Mouse (Mus musculus): Measurements from ENCODE around the gene Mrpl23. TPM values are rescaled to one million over a fixed set of nuclear protein-coding genes. Genes with fewer than 3 reads are reported as not detected.
A peak's percentile ranks its signal among the peaks of the same experiment; 100 is the strongest.

Mrpl23 gene
- polyA plus RNA-seq, 1 experiment = 73.3 TPM

DNA sequence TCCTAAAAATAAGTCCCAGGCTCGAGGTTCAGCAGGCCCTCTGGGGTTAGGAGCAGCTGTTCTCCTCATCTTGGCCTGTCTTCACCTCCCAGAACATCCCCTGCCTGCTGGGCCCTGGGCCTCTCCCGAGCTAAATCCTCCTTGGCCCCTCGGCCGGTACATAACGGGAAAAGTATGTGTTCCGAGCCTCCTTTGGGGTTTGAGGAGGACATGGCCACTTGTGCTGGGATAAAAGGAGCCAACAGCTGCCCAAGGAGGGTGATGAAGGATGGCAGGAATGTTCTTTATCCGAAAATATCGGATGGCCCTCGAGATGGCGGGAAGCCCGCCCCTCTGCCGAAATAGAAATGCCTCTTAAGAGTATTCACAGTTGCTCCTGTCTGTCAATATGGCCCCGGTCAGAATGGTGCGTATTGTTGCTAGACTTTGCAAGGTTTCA is 18.5 kb downstream of the Mrpl23 start:
- no peak for TF ChIP-seq E2F4 (IDR thresholded peaks at IDR 0.05; ENCODE audit: insufficient read depth)
- no peak for TF ChIP-seq CEBPB (IDR thresholded peaks at IDR 0.05; ENCODE audit: insufficient read depth, poor library complexity, severe bottlenecking)
- no peak for TF ChIP-seq POLR2AphosphoS2 (IDR thresholded peaks at IDR 0.05; ENCODE audit: insufficient read length, low read depth)
- TF ChIP-seq TCF12 (IDR thresholded peaks at IDR 0.05; ENCODE audit: insufficient read depth, poor library complexity, severe bottlenecking) = peak; percentile 87
- peak; percentile 94 to 98 (median 98) for TF ChIP-seq MYOD1 (IDR thresholded peaks at IDR 0.05; ENCODE audit: control insufficient read depth in 1 of 3, insufficient read length in 2 of 3, low read depth in 2 of 3)
- TF ChIP-seq REST (IDR thresholded peaks at IDR 0.05; ENCODE audit: insufficient read depth, insufficient read length) = no peak
- TF ChIP-seq POLR2A (IDR thresholded peaks at IDR 0.05; ENCODE audit: insufficient read length, low read depth) = no peak
- no peak for TF ChIP-seq USF1 (IDR thresholded peaks at IDR 0.05; ENCODE audit: low read depth)
- TF ChIP-seq MAX (IDR thresholded peaks at IDR 0.05; ENCODE audit: low read depth) = no peak
- no peak for TF ChIP-seq SRF (IDR thresholded peaks at IDR 0.05; ENCODE audit: control insufficient read depth, insufficient read length, low read depth)
- TF ChIP-seq MYOG (IDR thresholded peaks at IDR 0.05; ENCODE audit: control insufficient read depth in 1 of 3, insufficient read depth in 1 of 3, insufficient read length in 2 of 3, low read depth in 2 of 3) = peak; percentile 77 to 97 (median 95)
- TF ChIP-seq TCF3 (IDR thresholded peaks at IDR 0.05; ENCODE audit: insufficient read length, low read depth) = peak; percentile 81
- Histone ChIP-seq H3K4me2 (ENCODE audit: low read depth) (peak overlapping the region; percentile 58), H3ac (ENCODE audit: control insufficient read depth, insufficient read length) (no peak overlapping the region), H3K27me3 (ENCODE audit: control insufficient read depth, insufficient read depth, insufficient read length) (no peaks in the 10 kb centered on the region), H3K4me3 (no peak overlapping the region), H3K79me2 (ENCODE audit: control insufficient read depth, insufficient read depth) (no peaks in the 10 kb centered on the region), H3K36me3 (ENCODE audit: control insufficient read depth, insufficient read depth) (no peaks in the 10 kb centered on the region)

- no peak for TF ChIP-seq TCF12 (IDR thresholded peaks at IDR 0.05; ENCODE audit: insufficient read depth, poor library complexity, severe bottlenecking)
- no peak for TF ChIP-seq CEBPB (IDR thresholded peaks at IDR 0.05; ENCODE audit: insufficient read depth, poor library complexity, severe bottlenecking)
- TF ChIP-seq MAX (IDR thresholded peaks at IDR 0.05; ENCODE audit: low read depth) = no peak
- no peak for TF ChIP-seq REST (IDR thresholded peaks at IDR 0.05; ENCODE audit: insufficient read depth, insufficient read length)
- no peak for TF ChIP-seq TCF3 (IDR thresholded peaks at IDR 0.05; ENCODE audit: insufficient read length, low read depth)
- TF ChIP-seq MYOD1 (IDR thresholded peaks at IDR 0.05; ENCODE audit: control insufficient read depth in 1 of 3, insufficient read length in 2 of 3, low read depth in 2 of 3) = no peak
- no peak for TF ChIP-seq SRF (IDR thresholded peaks at IDR 0.05; ENCODE audit: control insufficient read depth, insufficient read length, low read depth)
- TF ChIP-seq MYOG (IDR thresholded peaks at IDR 0.05; ENCODE audit: control insufficient read depth in 1 of 3, insufficient read depth in 1 of 3, insufficient read length in 2 of 3, low read depth in 2 of 3) = no peak
- TF ChIP-seq POLR2A (IDR thresholded peaks at IDR 0.05; ENCODE audit: insufficient read length, low read depth) = peak; percentile 16
- TF ChIP-seq POLR2AphosphoS2 (IDR thresholded peaks at IDR 0.05; ENCODE audit: insufficient read length, low read depth) = peak; percentile 31
- TF ChIP-seq USF1 (IDR thresholded peaks at IDR 0.05; ENCODE audit: low read depth) = no peak
- no peak for TF ChIP-seq E2F4 (IDR thresholded peaks at IDR 0.05; ENCODE audit: insufficient read depth)
- H3K27me3 ChIP-seq (ENCODE audit: control insufficient read depth, insufficient read depth, insufficient read length) = no peaks in the 10 kb centered on the region
- H3K4me3 ChIP-seq = no peak overlapping the region
- H3K36me3 ChIP-seq (ENCODE audit: control insufficient read depth, insufficient read depth) = no peaks in the 10 kb centered on the region
- peak overlapping the region; percentile 58 for H3K4me2 ChIP-seq (ENCODE audit: low read depth)
- H3ac ChIP-seq (ENCODE audit: control insufficient read depth, insufficient read length) = no peak overlapping the region
- H3K79me2 ChIP-seq (ENCODE audit: control insufficient read depth, insufficient read depth) = no peaks in the 10 kb centered on the region
Measured at GRCm38 (mm10) chr7:142551691-142552090, 19.2 kb downstream of the Mrpl23 start.

DNA sequence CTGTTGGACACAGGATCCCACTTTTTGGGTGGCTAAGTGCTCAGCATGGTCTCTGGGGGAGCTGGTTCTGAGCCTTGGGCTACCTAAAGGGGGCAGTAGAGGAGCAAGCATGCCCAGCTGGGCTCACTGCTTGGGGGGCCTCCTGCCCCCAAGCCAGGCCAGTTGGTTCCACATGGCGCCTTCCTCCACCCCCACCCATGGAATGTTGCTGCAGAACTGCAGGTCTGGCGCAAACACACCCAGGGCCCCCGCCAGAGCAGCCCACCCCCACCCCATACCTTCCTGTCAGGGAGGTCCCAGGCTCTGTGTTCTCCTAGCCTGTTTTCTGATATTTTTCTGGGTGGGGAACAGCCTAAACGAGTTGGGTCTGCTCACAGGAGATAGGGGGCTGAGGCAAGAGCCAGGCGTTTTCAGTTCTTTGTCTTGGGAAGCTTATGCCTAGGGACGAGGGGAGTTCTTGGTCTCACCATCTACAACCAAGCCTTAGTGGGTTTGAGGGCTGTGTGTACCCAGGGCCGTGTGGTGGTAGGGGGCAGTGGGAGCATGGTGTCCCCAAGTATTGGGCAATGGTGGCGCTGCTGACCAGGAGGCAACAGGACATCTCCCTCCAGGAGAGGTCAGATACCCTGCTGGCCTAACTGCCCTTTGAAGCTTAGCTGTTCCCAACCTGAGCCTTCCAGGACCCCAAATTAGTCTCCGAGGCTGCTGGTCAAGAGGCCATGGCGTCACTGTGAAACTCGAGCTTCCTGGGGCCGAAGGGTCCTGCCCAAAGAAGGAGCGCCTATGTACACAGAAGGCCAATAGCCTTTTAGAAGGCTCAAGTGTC is 20.3 kb downstream of the Mrpl23 start:
- TF ChIP-seq POLR2AphosphoS2 (IDR thresholded peaks at IDR 0.05; ENCODE audit: insufficient read length, low read depth) = peak; percentile 56
- no peak for TF ChIP-seq REST (IDR thresholded peaks at IDR 0.05; ENCODE audit: insufficient read depth, insufficient read length)
- peak in 2 of 3 experiments; percentile 12 to 70 for TF ChIP-seq MYOG (IDR thresholded peaks at IDR 0.05; ENCODE audit: control insufficient read depth in 1 of 3, insufficient read depth in 1 of 3, insufficient read length in 2 of 3, low read depth in 2 of 3)
- TF ChIP-seq POLR2A (IDR thresholded peaks at IDR 0.05; ENCODE audit: insufficient read length, low read depth) = peak; percentile 50
- peak in 1 of 3 experiments; percentile 63 for TF ChIP-seq MYOD1 (IDR thresholded peaks at IDR 0.05; ENCODE audit: control insufficient read depth in 1 of 3, insufficient read length in 2 of 3, low read depth in 2 of 3)
- peak overlapping the region; percentile 1 for H3K4me2 ChIP-seq (ENCODE audit: low read depth)
- H3K4me3 ChIP-seq = no peak overlapping the region
- no peak overlapping the region for H3ac ChIP-seq (ENCODE audit: control insufficient read depth, insufficient read length)
- no peaks in the 10 kb centered on the region for H3K27me3 ChIP-seq (ENCODE audit: control insufficient read depth, insufficient read depth, insufficient read length)
- no peaks in the 10 kb centered on the region for H3K36me3 ChIP-seq (ENCODE audit: control insufficient read depth, insufficient read depth)
- no peaks in the 10 kb centered on the region for H3K79me2 ChIP-seq (ENCODE audit: control insufficient read depth, insufficient read depth)

DNA sequence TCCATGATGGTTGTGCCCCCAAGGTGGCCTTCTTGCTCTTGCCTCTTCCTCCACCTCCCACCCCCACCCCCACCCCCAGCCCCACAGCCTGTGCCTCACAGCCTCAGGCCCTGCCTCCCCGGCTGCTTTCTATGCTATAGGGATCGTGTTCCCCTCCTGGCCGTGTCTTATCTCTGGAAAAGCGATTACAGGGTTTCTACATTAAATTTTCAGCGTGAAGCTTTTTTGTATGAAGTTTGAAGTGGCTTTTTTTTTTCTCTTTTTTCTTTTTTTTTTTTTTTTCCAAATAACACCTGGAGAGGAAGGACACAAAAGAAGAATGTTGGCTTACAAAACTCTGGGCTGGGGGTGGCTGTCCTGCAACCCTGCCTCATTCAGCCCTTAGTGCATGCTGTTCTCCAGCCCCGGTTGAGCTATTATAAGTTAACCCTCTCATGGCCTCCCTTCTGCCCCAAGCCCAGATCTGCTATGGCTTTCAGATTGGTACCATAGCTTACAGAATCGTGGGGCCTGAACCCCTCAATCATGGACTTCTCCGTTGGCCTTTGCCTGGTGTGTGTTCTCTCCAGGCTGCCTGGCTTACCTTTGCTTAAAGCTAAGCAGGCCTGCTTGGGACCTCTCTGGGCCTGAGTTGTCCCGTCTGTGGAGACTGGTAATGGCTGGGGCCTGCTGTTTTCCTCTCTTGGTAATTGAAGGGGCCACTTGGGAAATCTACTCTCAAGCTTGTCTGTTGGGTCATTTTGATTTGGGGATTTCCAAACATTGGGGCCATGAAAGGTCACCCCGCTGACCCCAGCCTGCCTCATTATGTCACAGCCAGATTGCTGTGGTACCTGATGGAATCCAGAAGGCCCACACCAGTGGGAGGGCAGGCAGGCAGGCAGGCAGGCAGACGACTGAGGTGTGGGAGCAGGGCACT is 21.2 kb downstream of the Mrpl23 start:
- Histone ChIP-seq H3K4me2 (ENCODE audit: low read depth) (peak overlapping the region; percentile 22), H3K36me3 (ENCODE audit: control insufficient read depth, insufficient read depth) (no peaks in the 10 kb centered on the region), H3K79me2 (ENCODE audit: control insufficient read depth, insufficient read depth) (no peaks in the 10 kb centered on the region), H3K27me3 (ENCODE audit: control insufficient read depth, insufficient read depth, insufficient read length) (no peaks in the 10 kb centered on the region), H3K4me3 (no peak overlapping the region), H3ac (ENCODE audit: control insufficient read depth, insufficient read length) (no peak overlapping the region)
- TF ChIP-seq REST (IDR thresholded peaks at IDR 0.05; ENCODE audit: insufficient read depth, insufficient read length) (no peak), POLR2A (IDR thresholded peaks at IDR 0.05; ENCODE audit: insufficient read length, low read depth) (no peak), TCF12 (IDR thresholded peaks at IDR 0.05; ENCODE audit: insufficient read depth, poor library complexity, severe bottlenecking) (no peak), POLR2AphosphoS2 (IDR thresholded peaks at IDR 0.05; ENCODE audit: insufficient read length, low read depth) (no peak), MAX (IDR thresholded peaks at IDR 0.05; ENCODE audit: low read depth) (no peak), E2F4 (IDR thresholded peaks at IDR 0.05; ENCODE audit: insufficient read depth) (no peak), TCF3 (IDR thresholded peaks at IDR 0.05; ENCODE audit: insufficient read length, low read depth) (no peak), SRF (IDR thresholded peaks at IDR 0.05; ENCODE audit: control insufficient read depth, insufficient read length, low read depth) (no peak), USF1 (IDR thresholded peaks at IDR 0.05; ENCODE audit: low read depth) (no peak), CEBPB (IDR thresholded peaks at IDR 0.05; ENCODE audit: insufficient read depth, poor library complexity, severe bottlenecking) (no peak), MYOG (IDR thresholded peaks at IDR 0.05; ENCODE audit: control insufficient read depth in 1 of 3, insufficient read depth in 1 of 3, insufficient read length in 2 of 3, low read depth in 2 of 3) (no peak), MYOD1 (IDR thresholded peaks at IDR 0.05; ENCODE audit: control insufficient read depth in 1 of 3, insufficient read length in 2 of 3, low read depth in 2 of 3) (no peak)
